Mouse (Mus musculus): ENCODE measurements around the gene S100a8. TPM values are rescaled to one million over a fixed set of nuclear protein-coding genes. Genes with fewer than 3 reads are reported as not detected.

Gene S100a8
- polyA plus RNA-seq (2012; fragmentation: generic; extraction: Trizol): not detected

GRCm38 (mm10) chr3:90668846-90669245 is at the start of gene S100a8:
Gene S100a8 (plus strand): TSS chr3:90668978.

GRCm38 (mm10) chr3:90653717-90654116 is 15.1 kb upstream of the S100a8 start, which contains the start of gene S100a7a:
Gene S100a7a (plus strand): TSS chr3:90654017.

GRCm38 (mm10) chr3:90695613-90696012 is 26.8 kb downstream of the S100a8 start, which contains the start of gene S100a9:
Gene S100a9 (minus strand): TSS chr3:90695721.

Other genes starting within 250 kb of the S100a8 start
- 10 to 100 TPM; 17.2 to 28.2 TPM for gene Ints3, start 235.4 kb upstream of the S100a8 start, polyA plus RNA-seq (2012; fragmentation: generic; extraction: Trizol)
- gene Npr1, start 203.1 kb upstream of the S100a8 start, polyA plus RNA-seq (2012; fragmentation: generic; extraction: Trizol): 1 to 10 TPM in 1 of 2 experiments, under 1 TPM in 1; 0.48 to 1.6 TPM
- gene Ilf2, start 192.9 kb upstream of the S100a8 start, polyA plus RNA-seq (2012; fragmentation: generic; extraction: Trizol): 10 to 100 TPM; 28.7 to 59.6 TPM
- 10 to 100 TPM in 1 of 2 experiments, 1 to 10 TPM in 1; 6.5 to 42.9 TPM for gene Snapin, start 177.9 kb upstream of the S100a8 start, polyA plus RNA-seq (2012; fragmentation: generic; extraction: Trizol)
- gene Chtop, start 159.5 kb upstream of the S100a8 start, polyA plus RNA-seq (2012; fragmentation: generic; extraction: Trizol): 10 to 100 TPM; 34.7 to 76.9 TPM
- 100 to 1,000 TPM in 1 of 2 experiments, 10 to 100 TPM in 1; 25.4 to 118 TPM for gene S100a1, start 154.6 kb upstream of the S100a8 start, polyA plus RNA-seq (2012; fragmentation: generic; extraction: Trizol)
- gene S100a13, start 154.5 kb upstream of the S100a8 start, polyA plus RNA-seq (2012; fragmentation: generic; extraction: Trizol): 100 to 1,000 TPM in 1 of 2 experiments, 10 to 100 TPM in 1; 82.1 to 195 TPM
- under 1 TPM; 0.22 to 0.58 TPM for gene S100a14, start 142.1 kb upstream of the S100a8 start, polyA plus RNA-seq (2012; fragmentation: generic; extraction: Trizol)
- 100 to 1,000 TPM in 1 of 2 experiments, 1 to 10 TPM in 1; 3.9 to 111 TPM for gene S100a16, start 131.7 kb upstream of the S100a8 start, polyA plus RNA-seq (2012; fragmentation: generic; extraction: Trizol)
- 10 to 100 TPM in 1 of 2 experiments, 1 to 10 TPM in 1; 7.2 to 22.4 TPM for gene S100a3, start 108.4 kb upstream of the S100a8 start, polyA plus RNA-seq (2012; fragmentation: generic; extraction: Trizol)
- gene S100a2, start 78.7 kb upstream of the S100a8 start, polyA plus RNA-seq (2012; fragmentation: generic; extraction: Trizol): not detected
- gene Gm42674, start 67.1 kb upstream of the S100a8 start, polyA plus RNA-seq (2012; fragmentation: generic; extraction: Trizol): 1 to 10 TPM; 1.2 to 1.6 TPM
- over 10,000 TPM in 1 of 2 experiments, 1,000 to 10,000 TPM in 1; 5,914 to 20,400 TPM for gene S100a4, start 65.2 kb upstream of the S100a8 start, polyA plus RNA-seq (2012; fragmentation: generic; extraction: Trizol)
- 1 to 10 TPM in 1 of 2 experiments, under 1 TPM in 1; 0.98 to 1.2 TPM for gene S100a5, start 60.5 kb upstream of the S100a8 start, polyA plus RNA-seq (2012; fragmentation: generic; extraction: Trizol)
- 1,000 to 10,000 TPM; 5,353 to 9,678 TPM for gene S100a6, start 56.1 kb upstream of the S100a8 start, polyA plus RNA-seq (2012; fragmentation: generic; extraction: Trizol)
- gene S100a7a, start 15.0 kb upstream of the S100a8 start, polyA plus RNA-seq (2012; fragmentation: generic; extraction: Trizol): 1 to 10 TPM in 1 of 2 experiments, under 1 TPM in 1; 0.43 to 1.8 TPM
- gene S100a9, start 26.7 kb downstream of the S100a8 start, polyA plus RNA-seq (2012; fragmentation: generic; extraction: Trizol): not detected
- not detected for gene Pglyrp4, start 57.9 kb downstream of the S100a8 start, polyA plus RNA-seq (2012; fragmentation: generic; extraction: Trizol)
- not detected for gene Gm5849, start 108.9 kb downstream of the S100a8 start, polyA plus RNA-seq (2012; fragmentation: generic; extraction: Trizol)

Data from C3H10T1/2 (cell line).